Mouse (Mus musculus): ENCODE results near the gene Ntn5. TPM values are rescaled to one million over a fixed set of nuclear protein-coding genes. Genes with fewer than 3 reads are reported as not detected.

Ntn5 gene
- polyA plus RNA-seq, 1 experiment: 4.2 TPM

DNA sequence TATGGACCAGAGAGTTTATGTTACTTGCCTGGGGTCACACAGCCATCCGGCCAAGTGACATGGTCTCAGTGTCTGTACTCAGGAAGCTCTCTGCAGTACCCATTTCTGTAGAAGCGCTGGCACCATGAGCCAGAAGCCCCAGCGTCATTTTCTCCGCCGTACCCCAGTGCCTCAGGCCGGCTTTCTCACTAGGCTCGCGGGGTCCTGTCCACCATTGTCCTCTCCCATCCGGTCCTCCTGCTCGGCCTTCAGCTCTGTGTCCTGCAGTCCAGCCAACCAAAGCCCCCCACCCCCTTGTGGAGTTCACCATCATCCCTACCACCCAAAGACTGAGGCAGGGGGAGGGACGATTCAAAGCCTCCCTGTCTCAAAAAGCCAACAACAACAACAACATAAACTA, 17.8 kb downstream of the Ntn5 start:
- 92% methylated on average over 11 of the region's 11 CpGs for WGBS
- H3K4me3 ChIP-seq (ENCODE audit: control insufficient read depth, insufficient read depth, low read length): no peak overlapping the region
- H3K36me3 ChIP-seq (ENCODE audit: control insufficient read depth, insufficient read depth, low read length): no peaks in the 10 kb centered on the region
- no peak for TF ChIP-seq POLR2A (IDR thresholded peaks at IDR 0.05; ENCODE audit: control insufficient read depth, extremely low read depth, insufficient read depth, low read length, poor library complexity)
- TF ChIP-seq CTCF (IDR thresholded peaks at IDR 0.05; ENCODE audit: borderline replicate concordance, control insufficient read depth, extremely low read depth, insufficient read depth, low read length, poor library complexity): no peak
- no peak overlapping the region for H3K27ac ChIP-seq (ENCODE audit: control insufficient read depth, insufficient read depth, low read length)
- peaks cover 16% of the 10 kb centered on the region; the same call in 1 of the 2 replicates for H3K27me3 ChIP-seq (ENCODE audit: control insufficient read depth, insufficient read depth, low read length)
- H3K4me1 ChIP-seq (replicated peaks; ENCODE audit: control insufficient read depth, insufficient read depth, low read length): peaks cover 34% of the 10 kb centered on the region
- no peak for DNase-seq

DNA sequence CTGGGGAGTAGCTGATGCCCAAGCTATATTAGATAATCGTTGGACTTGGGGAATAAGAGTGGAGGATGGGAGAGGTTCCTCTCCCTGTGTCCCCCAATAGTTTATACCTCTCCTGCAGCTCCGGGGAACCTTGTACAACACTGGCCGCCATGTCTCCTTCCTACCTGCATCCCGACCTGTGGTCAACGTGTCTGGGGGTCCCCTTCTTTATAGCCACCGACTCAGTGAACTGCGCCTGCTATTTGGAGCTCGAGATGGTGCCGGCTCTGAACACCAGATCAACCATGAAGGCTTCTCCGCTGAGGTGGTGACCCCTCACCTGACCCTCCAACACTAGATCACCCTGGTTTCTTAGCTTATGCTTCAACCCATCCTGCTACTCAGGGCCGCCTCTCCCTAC, 18.5 kb downstream of the Ntn5 start:
- no peaks in the 10 kb centered on the region for H3K36me3 ChIP-seq (ENCODE audit: control insufficient read depth, insufficient read depth, low read length)
- DNase-seq: no peak
- WGBS: 94% methylated on average over 11 of the region's 11 CpGs
- peaks cover 16% of the 10 kb centered on the region; the same call in 1 of the 2 replicates for H3K27me3 ChIP-seq (ENCODE audit: control insufficient read depth, insufficient read depth, low read length)
- no peak overlapping the region for H3K27ac ChIP-seq (ENCODE audit: control insufficient read depth, insufficient read depth, low read length)
- no peak for TF ChIP-seq POLR2A (IDR thresholded peaks at IDR 0.05; ENCODE audit: control insufficient read depth, extremely low read depth, insufficient read depth, low read length, poor library complexity)
- TF ChIP-seq CTCF (IDR thresholded peaks at IDR 0.05; ENCODE audit: borderline replicate concordance, control insufficient read depth, extremely low read depth, insufficient read depth, low read length, poor library complexity): no peak
- H3K4me3 ChIP-seq (ENCODE audit: control insufficient read depth, insufficient read depth, low read length): no peak overlapping the region
- peaks cover 38% of the 10 kb centered on the region for H3K4me1 ChIP-seq (replicated peaks; ENCODE audit: control insufficient read depth, insufficient read depth, low read length)

DNA sequence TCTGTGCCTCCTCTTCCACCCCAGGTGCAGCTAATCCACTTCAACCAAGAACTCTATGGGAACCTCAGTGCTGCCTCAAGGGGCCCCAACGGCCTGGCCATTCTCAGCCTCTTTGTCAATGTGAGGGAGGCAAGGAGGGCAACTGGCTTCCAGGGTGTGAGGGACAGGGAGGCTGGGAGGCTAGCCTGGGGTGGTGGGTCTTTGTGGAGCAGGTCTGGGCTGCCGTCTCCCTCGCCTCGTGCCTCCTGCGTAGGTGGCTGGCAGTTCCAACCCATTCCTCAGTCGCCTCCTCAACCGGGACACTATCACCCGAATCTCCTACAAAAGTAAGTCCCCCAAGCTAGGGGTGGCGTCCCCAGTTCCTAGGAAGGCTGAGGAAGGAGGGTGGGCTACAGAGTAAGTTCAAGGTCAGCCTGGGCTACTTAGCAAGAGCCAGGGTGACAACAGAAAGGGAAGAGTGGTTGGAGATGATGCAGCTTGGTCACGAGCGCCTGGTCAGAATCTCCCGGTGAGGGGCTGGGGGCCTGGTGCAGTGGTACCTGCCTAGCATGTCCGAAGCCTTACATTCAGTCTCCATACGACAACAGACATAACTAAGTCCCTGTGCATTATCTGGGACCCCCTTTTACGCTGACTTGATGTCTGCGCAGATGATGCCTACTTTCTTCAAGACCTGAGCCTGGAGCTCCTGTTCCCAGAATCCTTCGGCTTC, 19.1 kb downstream of the Ntn5 start:
- H3K27ac ChIP-seq (ENCODE audit: control insufficient read depth, insufficient read depth, low read length): no peak overlapping the region

GRCm38 (mm10) chr7:45703521-45704033, 19.8 kb downstream of the Ntn5 start:
- H3K27me3 ChIP-seq (ENCODE audit: control insufficient read depth, insufficient read depth, low read length): peaks cover 16% of the 10 kb centered on the region; the same call in 1 of the 2 replicates
- H3K27ac ChIP-seq (ENCODE audit: control insufficient read depth, insufficient read depth, low read length): no peak overlapping the region
- H3K4me1 ChIP-seq (replicated peaks; ENCODE audit: control insufficient read depth, insufficient read depth, low read length): peaks cover 49% of the 10 kb centered on the region
- TF ChIP-seq CTCF (IDR thresholded peaks at IDR 0.05; ENCODE audit: borderline replicate concordance, control insufficient read depth, extremely low read depth, insufficient read depth, low read length, poor library complexity) (no peak), POLR2A (IDR thresholded peaks at IDR 0.05; ENCODE audit: control insufficient read depth, extremely low read depth, insufficient read depth, low read length, poor library complexity) (no peak)
- no peak for DNase-seq
- 63% methylated on average over 12 of the region's 12 CpGs for WGBS
- no peak overlapping the region for H3K4me3 ChIP-seq (ENCODE audit: control insufficient read depth, insufficient read depth, low read length)
- H3K36me3 ChIP-seq (ENCODE audit: control insufficient read depth, insufficient read depth, low read length): no peaks in the 10 kb centered on the region

More for the DNA sequence above, 19.1 kb downstream of the Ntn5 start:
- Histone ChIP-seq H3K4me1 (replicated peaks; ENCODE audit: control insufficient read depth, insufficient read depth, low read length) (peaks cover 43% of the 10 kb centered on the region), H3K27me3 (ENCODE audit: control insufficient read depth, insufficient read depth, low read length) (peaks cover 16% of the 10 kb centered on the region; the same call in 1 of the 2 replicates), H3K4me3 (ENCODE audit: control insufficient read depth, insufficient read depth, low read length) (no peak overlapping the region), H3K36me3 (ENCODE audit: control insufficient read depth, insufficient read depth, low read length) (no peaks in the 10 kb centered on the region)
- TF ChIP-seq CTCF (IDR thresholded peaks at IDR 0.05; ENCODE audit: borderline replicate concordance, control insufficient read depth, extremely low read depth, insufficient read depth, low read length, poor library complexity): no peak
- TF ChIP-seq POLR2A (IDR thresholded peaks at IDR 0.05; ENCODE audit: control insufficient read depth, extremely low read depth, insufficient read depth, low read length, poor library complexity): no peak
- no peak for DNase-seq
- 97% methylated on average over 17 of the region's 17 CpGs for WGBS

DNA sequence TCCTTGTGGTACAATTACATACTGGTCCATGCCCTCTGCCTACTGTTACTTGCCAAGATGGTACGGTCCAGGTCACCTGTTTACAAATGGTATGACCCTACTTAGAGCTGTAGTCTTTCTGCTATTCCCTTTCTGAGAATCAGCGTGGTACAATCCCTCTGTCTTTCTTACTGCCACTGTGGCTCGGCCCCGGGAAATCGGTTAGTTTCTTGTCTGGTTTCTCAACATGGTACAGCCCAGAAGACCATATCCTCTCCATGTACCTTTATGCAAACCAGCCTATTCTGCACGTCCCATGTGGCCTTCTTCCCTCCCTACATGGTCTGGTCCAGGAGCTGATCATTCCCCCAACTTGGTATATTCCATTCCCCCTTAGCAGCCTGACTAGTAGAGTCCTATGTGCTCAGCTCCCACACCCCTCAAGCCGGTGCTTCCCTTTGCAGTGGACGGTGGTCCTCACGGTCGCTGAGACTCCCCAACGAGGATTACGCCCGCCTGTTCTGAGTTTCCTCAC, 20.3 kb downstream of the Ntn5 start:
- peak; percentile 44 for DNase-seq
- H3K4me3 ChIP-seq (ENCODE audit: control insufficient read depth, insufficient read depth, low read length): peak overlapping the region; percentile 24
- WGBS: under 1% methylated on average over 13 of the region's 13 CpGs
- no peaks in the 10 kb centered on the region for H3K36me3 ChIP-seq (ENCODE audit: control insufficient read depth, insufficient read depth, low read length)
- H3K27ac ChIP-seq (ENCODE audit: control insufficient read depth, insufficient read depth, low read length): peak overlapping the region; percentile 55
- TF ChIP-seq POLR2A (IDR thresholded peaks at IDR 0.05; ENCODE audit: control insufficient read depth, extremely low read depth, insufficient read depth, low read length, poor library complexity) (no peak), CTCF (IDR thresholded peaks at IDR 0.05; ENCODE audit: borderline replicate concordance, control insufficient read depth, extremely low read depth, insufficient read depth, low read length, poor library complexity) (no peak)
- H3K27me3 ChIP-seq (ENCODE audit: control insufficient read depth, insufficient read depth, low read length): peaks cover 16% of the 10 kb centered on the region; the same call in 1 of the 2 replicates
- H3K4me1 ChIP-seq (replicated peaks; ENCODE audit: control insufficient read depth, insufficient read depth, low read length): peaks cover 53% of the 10 kb centered on the region

GRCm38 (mm10) chr7:45704730-45705442, 21.1 kb downstream of the Ntn5 start, which contains the start of gene Dbp:
Gene Dbp (plus strand): TSS chr7:45705088.
- peak within 1 kb of the TSS; percentile 53 for H3K4me3 ChIP-seq (ENCODE audit: control insufficient read depth, insufficient read depth, low read length)
- peak; percentile 99 for DNase-seq
- TF ChIP-seq POLR2A (IDR thresholded peaks at IDR 0.05; ENCODE audit: control insufficient read depth, extremely low read depth, insufficient read depth, low read length, poor library complexity): peak; percentile 76
- TF ChIP-seq CTCF (IDR thresholded peaks at IDR 0.05; ENCODE audit: borderline replicate concordance, control insufficient read depth, extremely low read depth, insufficient read depth, low read length, poor library complexity): no peak; the same call in 1 of the 2 replicates
- under 1% methylated on average over 36 of the region's 36 CpGs for WGBS
- peaks cover 8% of the 10 kb centered on the region; the same call in 1 of the 2 replicates for H3K27me3 ChIP-seq (ENCODE audit: control insufficient read depth, insufficient read depth, low read length)
- H3K27ac ChIP-seq (ENCODE audit: control insufficient read depth, insufficient read depth, low read length): peak within 1 kb of the TSS; percentile 57
- H3K4me1 ChIP-seq (replicated peaks; ENCODE audit: control insufficient read depth, insufficient read depth, low read length): peaks cover 50% of the 10 kb centered on the region
- no peaks in the 10 kb centered on the region for H3K36me3 ChIP-seq (ENCODE audit: control insufficient read depth, insufficient read depth, low read length)
